ENCODE assay signal across 18 mouse cellular contexts in the genomic region with DNA sequence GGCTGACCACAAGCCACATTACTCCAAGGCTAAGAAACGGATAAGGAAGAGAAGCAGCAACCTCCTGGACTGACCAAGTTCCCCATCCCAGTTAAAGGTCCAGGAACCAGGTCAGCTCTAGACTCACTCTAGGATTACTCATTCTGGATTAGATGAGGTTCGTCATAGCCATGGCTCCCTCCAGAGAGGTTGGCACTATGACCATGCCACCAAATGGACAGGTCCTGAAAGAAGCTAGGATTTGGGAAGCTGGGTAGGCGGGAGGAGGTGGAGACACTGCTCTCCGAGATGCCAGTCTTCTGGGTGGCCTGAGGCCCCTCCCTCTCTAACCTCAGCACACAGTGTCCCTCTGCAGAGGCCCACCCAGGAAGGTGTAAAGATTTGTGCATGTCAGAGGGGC. TPM values are rescaled to one million over a fixed set of nuclear protein-coding genes. Genes with fewer than 3 reads are reported as not detected.
A peak's percentile ranks its signal among the peaks of the same experiment; 100 is the strongest.
DNase-seq lines count a peak whose midpoint lies in the region; ATAC-seq and TF ChIP-seq lines count a peak whose summit lies in the region.
"Had no signal": no experiment of that assay in that cellular context is flagged by ENCODE, and none has a peak within 500 bp of the region (broad histone marks: within the 10 kb centered on the region; RNA-seq: fewer than 3 reads in every experiment).

No protein-coding gene starts in this region.

- H3K4me3 ChIP-seq in gastrocnemius, adult 2 months: no peak overlapping the region
- H3K4me3 ChIP-seq: embryonic facial prominence, embryonic 13.5 days; forebrain, embryonic 13.5 days; heart, embryonic 13.5 days; hindbrain, embryonic 15.5 days had no signal

- intact Hi-C loops in gastrocnemius, adult 2 months (cut with DNase I): loop anchor here (5.0 kb wide), 1 partner anchor 371 kb away; no protein-coding TSS in a partner anchor

- TF ChIP-seq CTCF in gastrocnemius, adult 2 months (IDR thresholded peaks at IDR 0.05): no peak

- H3K27ac ChIP-seq in gastrocnemius, adult 2 months: 0 out of 2 replicates have a peak overlapping the region, but pooled peaks have one; percentile 4
- H3K27ac ChIP-seq: embryonic facial prominence, embryonic 13.5 days; forebrain, embryonic 13.5 days; heart, embryonic 13.5 days; hindbrain, embryonic 15.5 days had no signal

- no peak for DNase-seq in gastrocnemius, adult 2 months
- no peak for DNase-seq in gastrocnemius, adult 18-20 months (ENCODE audit: low spot score)
- peak; percentile 68 for DNase-seq in cerebellum, adult 11 months
- DNase-seq in cerebellum, adult 8-10 months: peak; percentile 74
- DNase-seq in cerebellum, postnatal 25 days: peak; percentile 73 to 81
- no peak for DNase-seq in ovary, postnatal 14 days (ENCODE audit: low spot score)
- DNase-seq in embryo, embryonic 10.5 days (ENCODE audit: low spot score): no peak
- DNase-seq: adrenal gland, postnatal 10 days; forebrain, postnatal 0 days; gastrocnemius, postnatal 36 days; heart, adult 11 months; heart, postnatal 36 days had no signal

- no peak for ATAC-seq in monocyte, adult 5-6 weeks (replicated peaks; ENCODE audit: insufficient number of reproducible peaks, low FRiP score, low TSS enrichment, poor library complexity, severe bottlenecking)
- ATAC-seq: forebrain, embryonic 13.5 days; forebrain, postnatal 0 days; intestine, embryonic 16.5 days had no signal

RNA-seq across cellular contexts. Expression of a gene that starts 38.2 kb away (rescaled TPM):
- total RNA-seq in gastrocnemius, adult 2 months (2021): 1 to 10 TPM; 3.0 to 6.0 TPM
- 1 to 10 TPM; 3.6 to 4.0 TPM for total RNA-seq in gastrocnemius, adult 18-20 months (2021)
- total RNA-seq in monocyte, adult 5-6 weeks (2017): 0.10 to 0.21 TPM (median 0.19 TPM) in 3 replicates

Comparison
In these comparisons a context has a peak if more than half of its experiments do, and no peak if none do; other contexts are left out.
1. DNase-seq: peak in cerebellum, adult 11 months (single experiment), cerebellum, adult 8-10 months (single experiment) and cerebellum, postnatal 25 days (2 of 2); none in gastrocnemius, adult 2 months (single experiment), gastrocnemius, adult 18-20 months (single experiment), ovary, postnatal 14 days (single experiment) and embryo, embryonic 10.5 days (single experiment).